Comparison of ENCODE assay signal across 8 mouse cellular contexts in the genomic region with DNA sequence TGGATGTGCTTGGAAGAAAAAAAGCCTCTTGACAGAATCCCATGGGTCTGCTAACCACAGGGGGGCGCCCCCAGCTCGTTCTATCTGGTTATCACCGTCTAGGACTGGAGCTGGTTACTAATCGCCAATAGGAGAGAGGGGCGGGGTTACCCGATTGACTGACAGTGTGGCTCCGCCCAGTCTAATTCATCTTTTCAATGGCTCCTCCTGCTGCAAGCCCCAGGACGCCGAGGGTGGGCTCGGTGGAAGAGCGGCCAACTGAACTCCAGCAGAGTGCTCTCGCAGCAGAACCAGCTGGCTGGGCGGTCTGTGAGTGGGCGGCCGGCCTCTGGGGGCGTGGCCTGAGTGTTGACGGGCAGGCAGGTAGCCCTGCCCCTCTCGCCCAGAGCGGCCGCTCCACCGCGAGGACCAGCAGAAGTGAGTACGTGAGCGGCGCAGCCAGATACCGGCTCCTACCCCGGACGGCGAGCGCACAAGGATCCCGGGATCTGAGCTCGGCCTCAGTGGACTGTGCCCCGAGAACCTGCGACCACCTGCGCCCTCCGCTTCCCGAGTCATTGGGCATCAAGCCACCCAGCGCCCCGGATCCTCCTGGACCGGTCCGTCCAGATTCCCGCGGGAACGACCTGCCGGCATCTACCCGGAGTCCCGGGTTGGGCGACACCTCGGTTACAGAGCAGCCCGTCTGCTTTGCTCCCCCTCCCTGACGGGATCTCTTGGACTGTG. TPM values are rescaled to one million over a fixed set of nuclear protein-coding genes. Genes with fewer than 3 reads are reported as not detected.
DNase-seq lines count a peak whose midpoint lies in the region; ATAC-seq and TF ChIP-seq lines count a peak whose summit lies in the region.

Gene Ephb3, plus strand, starts transcription at position 389 of the 726 bp plus-strand sequence.

- peaks cover 32% of the 10 kb centered on the region for H3K4me1 ChIP-seq in hindbrain, embryonic 12.5 days
- peaks cover 6% of the 10 kb centered on the region for H3K4me1 ChIP-seq in lung, postnatal 0 days (ENCODE audit: insufficient read depth, low read depth, low read length)

- peak; percentile 46; the same call in 1 of the 2 replicates for TF ChIP-seq EP300 in lung, postnatal 0 days (IDR thresholded peaks at IDR 0.05)

- H3K27me3 ChIP-seq in hindbrain, embryonic 12.5 days: 0 out of 2 replicates have a peak, but pooled peaks cover 4% of the 10 kb centered on the region
- no peaks in the 10 kb centered on the region; the same call in 1 of the 2 replicates for H3K27me3 ChIP-seq in lung, postnatal 0 days (replicated peaks; ENCODE audit: insufficient read depth, low read length)

- H3K9me3 ChIP-seq in hindbrain, embryonic 12.5 days (replicated peaks): no peaks in the 10 kb centered on the region
- no peaks in the 10 kb centered on the region for H3K9me3 ChIP-seq in lung, postnatal 0 days (ENCODE audit: low read length)

- H3K36me3 ChIP-seq in hindbrain, embryonic 12.5 days: no peaks in the 10 kb centered on the region
- H3K36me3 ChIP-seq in lung, postnatal 0 days (ENCODE audit: insufficient read depth, low read length): no peaks in the 10 kb centered on the region

- ATAC-seq in hindbrain, embryonic 12.5 days (ENCODE audit: low FRiP score): peak; percentile 99
- peak; percentile 97 for ATAC-seq in lung, postnatal 0 days

- WGBS in hindbrain, embryonic 12.5 days: 0% methylated on average over 51 of the region's 51 CpGs
- WGBS in lung, postnatal 0 days: under 1% methylated on average over 48 of the region's 51 CpGs

- peak; percentile 56 for DNase-seq in T-cell, adult 2 months (ENCODE audit: low spot score)
- DNase-seq in cerebellum, postnatal 25 days: peak; percentile 96 to 99
- DNase-seq in frontal cortex, postnatal 14 days (ENCODE audit: low spot score in 2 of 2): peak; percentile 99
- DNase-seq in layer of hippocampus, postnatal 10 days (ENCODE audit: low spot score in 2 of 2): peak; percentile 100
- peak; percentile 100 for DNase-seq in lung, postnatal 0 days (ENCODE audit: low spot score)
- DNase-seq in ovary, postnatal 36 days (ENCODE audit: low spot score): peak; percentile 95
- DNase-seq in thymus, postnatal 14 days: peak; percentile 86

- TF ChIP-seq CTCF in lung, postnatal 0 days (IDR thresholded peaks at IDR 0.05): peak; percentile 85

- peak within 1 kb of the TSS; percentile 79 for H3K4me3 ChIP-seq in hindbrain, embryonic 12.5 days
- H3K4me3 ChIP-seq in lung, postnatal 0 days (ENCODE audit: low read depth, low read length): peak within 1 kb of the TSS; percentile 81

- peak within 1 kb of the TSS; percentile 88 for H3K9ac ChIP-seq in hindbrain, embryonic 12.5 days
- H3K9ac ChIP-seq in lung, postnatal 0 days (replicated peaks; ENCODE audit: low read depth): peak within 1 kb of the TSS; percentile 74

- H3K27ac ChIP-seq in hindbrain, embryonic 12.5 days: peak within 1 kb of the TSS; percentile 76
- peak within 1 kb of the TSS; percentile 77 for H3K27ac ChIP-seq in lung, postnatal 0 days (ENCODE audit: low read length)

- H3K4me2 ChIP-seq in hindbrain, embryonic 12.5 days (replicated peaks): peak within 1 kb of the TSS; percentile 71
- peak within 1 kb of the TSS; percentile 67 for H3K4me2 ChIP-seq in lung, postnatal 0 days (replicated peaks; ENCODE audit: low read depth, low read length)

RNA-seq across cellular contexts. Expression of gene Ephb3, which starts in this region (rescaled TPM):
- polyA plus RNA-seq in hindbrain, embryonic 12.5 days (2016; fragmentation: Nextera tagmentation; extraction: Ambion mirVana): 29.1 and 30.2 TPM in 2 replicates
- 10 to 100 TPM; 22.3 to 28.3 TPM for total RNA-seq in layer of hippocampus, postnatal 10 days (2021)
- polyA plus RNA-seq in lung, postnatal 0 days (2015; fragmentation: Nextera tagmentation; extraction: Ambion mirVana): 16.3 and 19.5 TPM in 2 replicates

Comparison
In these comparisons a context has a peak if more than half of its experiments do, and no peak if none do; other contexts are left out.
1. Peak in every context shown above with its lines: DNase-seq, ATAC-seq, H3K4me3 ChIP-seq and H3K27ac ChIP-seq.